Mouse (Mus musculus): ENCODE data around the gene Dupd1. TPM values are rescaled to one million over a fixed set of nuclear protein-coding genes. Genes with fewer than 3 reads are reported as not detected.

The Dupd1 gene
- polyA plus RNA-seq, 1 experiment from 2014 or later, result 0.16 TPM

DNA sequence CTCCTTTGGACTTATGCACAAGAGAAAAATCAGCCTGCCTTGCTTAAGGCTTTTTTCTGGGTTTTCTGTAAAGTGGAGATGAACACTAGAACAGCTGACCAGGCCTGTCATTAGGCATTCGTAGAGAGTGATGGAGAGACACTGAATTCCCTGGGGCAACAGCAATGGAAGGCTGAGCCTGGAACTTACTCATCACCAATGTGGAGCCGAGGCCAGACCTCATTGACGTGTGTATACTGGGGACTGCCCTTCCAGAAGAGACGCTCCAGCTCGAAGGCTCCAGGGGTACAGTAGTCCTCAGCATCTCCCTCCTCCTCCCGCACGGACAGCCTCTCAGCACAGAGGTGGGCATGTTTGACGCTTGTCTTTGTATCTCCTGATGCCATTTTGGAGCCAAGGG, 11.7 kb downstream of the Dupd1 start:
- H3K9me3 ChIP-seq (ENCODE audit: low read length), result no peaks in the 10 kb centered on the region
- no peak for DNase-seq (ENCODE audit: low spot score)
- no peak overlapping the region for H3K4me3 ChIP-seq (ENCODE audit: low read depth, low read length)
- H3K9ac ChIP-seq (replicated peaks; ENCODE audit: low read depth), result no peak overlapping the region
- peaks cover 9% of the 10 kb centered on the region; the same call in 1 of the 2 replicates for H3K4me1 ChIP-seq (ENCODE audit: insufficient read depth, low read depth, low read length)
- H3K36me3 ChIP-seq (ENCODE audit: insufficient read depth, low read length), result no peaks in the 10 kb centered on the region
- no peaks in the 10 kb centered on the region for H3K27me3 ChIP-seq (replicated peaks; ENCODE audit: insufficient read depth, low read length)
- no peak for ATAC-seq
- 85% methylated on average over 6 of the region's 8 CpGs for WGBS
- TF ChIP-seq CTCF (IDR thresholded peaks at IDR 0.05) (no peak), EP300 (IDR thresholded peaks at IDR 0.05) (no peak)
- no peak overlapping the region for H3K4me2 ChIP-seq (replicated peaks; ENCODE audit: low read depth, low read length)
- H3K27ac ChIP-seq (ENCODE audit: low read length), result no peak overlapping the region

DNA sequence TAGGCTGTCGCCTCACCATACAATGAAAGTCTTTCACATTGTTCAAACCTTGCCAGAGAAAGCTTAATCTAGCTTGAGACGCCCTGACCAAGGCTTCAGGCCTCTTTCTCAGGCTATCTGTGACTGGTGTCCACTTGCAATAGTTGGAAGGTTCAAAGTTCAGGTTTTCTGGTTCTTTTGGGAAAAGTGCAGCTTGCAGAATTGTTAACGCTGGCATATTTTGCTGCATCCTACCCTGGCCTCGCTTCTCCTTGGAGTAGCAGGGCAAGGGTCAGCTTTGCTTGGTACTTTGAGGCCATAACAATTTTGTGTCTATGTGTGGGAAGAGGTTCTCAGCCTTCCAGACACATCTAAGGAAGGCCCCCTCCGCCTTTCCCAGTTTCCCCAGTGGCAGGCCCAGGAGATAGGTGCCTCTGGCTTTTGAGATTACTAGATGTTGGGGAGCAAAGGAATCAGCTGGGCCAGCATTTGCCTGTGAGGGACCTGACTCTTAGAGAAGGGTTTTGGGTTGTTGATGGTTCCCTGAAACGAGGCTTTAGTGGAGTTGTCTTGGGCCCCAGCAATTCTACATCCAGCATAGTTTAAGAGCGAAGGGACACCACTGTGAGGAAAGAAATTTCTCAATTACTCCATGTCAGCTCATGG, 18.1 kb downstream of the Dupd1 start:
- Histone ChIP-seq H3K4me1 (ENCODE audit: insufficient read depth, low read depth, low read length) (no peaks in the 10 kb centered on the region), H3K36me3 (ENCODE audit: insufficient read depth, low read length) (no peaks in the 10 kb centered on the region), H3K27ac (ENCODE audit: low read length) (no peak overlapping the region), H3K4me2 (replicated peaks; ENCODE audit: low read depth, low read length) (no peak overlapping the region), H3K27me3 (replicated peaks; ENCODE audit: insufficient read depth, low read length) (no peaks in the 10 kb centered on the region), H3K4me3 (ENCODE audit: low read depth, low read length) (no peak overlapping the region), H3K9ac (replicated peaks; ENCODE audit: low read depth) (no peak overlapping the region), H3K9me3 (ENCODE audit: low read length) (no peaks in the 10 kb centered on the region)
- ATAC-seq (no peak), DNase-seq (ENCODE audit: low spot score) (no peak)
- WGBS, result 77% methylated on average over 7 of the region's 7 CpGs
- no peak for TF ChIP-seq CTCF (IDR thresholded peaks at IDR 0.05)
- no peak for TF ChIP-seq EP300 (IDR thresholded peaks at IDR 0.05)

DNA sequence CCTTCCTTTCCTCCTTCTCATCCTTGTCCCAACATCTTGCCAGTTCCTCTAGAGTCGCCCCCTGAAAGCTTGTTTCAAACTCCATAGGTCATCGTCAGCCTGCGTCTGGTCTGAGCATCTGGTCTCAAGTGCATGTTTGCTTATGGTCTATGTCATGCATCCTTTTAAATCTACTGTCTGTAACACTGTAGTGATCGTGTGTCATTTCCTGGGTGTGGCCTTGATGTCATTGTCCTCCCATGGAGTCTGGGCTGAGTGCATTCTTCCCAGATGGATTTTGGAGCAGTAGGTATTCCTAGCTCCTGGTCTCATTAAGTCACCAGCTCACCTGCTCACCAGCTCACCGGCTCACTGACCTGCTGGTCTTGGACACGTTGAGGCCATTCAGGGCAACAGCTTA, 19.4 kb downstream of the Dupd1 start:
- ATAC-seq, result peak; percentile 61
- Histone ChIP-seq H3K4me3 (ENCODE audit: low read depth, low read length) (no peak overlapping the region), H3K9me3 (ENCODE audit: low read length) (no peaks in the 10 kb centered on the region), H3K9ac (replicated peaks; ENCODE audit: low read depth) (no peak overlapping the region), H3K27me3 (replicated peaks; ENCODE audit: insufficient read depth, low read length) (no peaks in the 10 kb centered on the region), H3K36me3 (ENCODE audit: insufficient read depth, low read length) (no peaks in the 10 kb centered on the region), H3K4me2 (replicated peaks; ENCODE audit: low read depth, low read length) (no peak overlapping the region), H3K27ac (ENCODE audit: low read length) (no peak overlapping the region), H3K4me1 (ENCODE audit: insufficient read depth, low read depth, low read length) (no peaks in the 10 kb centered on the region)
- peak; percentile 37 for DNase-seq (ENCODE audit: low spot score)
- 63% methylated on average over 6 of the region's 6 CpGs for WGBS
- TF ChIP-seq CTCF (IDR thresholded peaks at IDR 0.05) (no peak), EP300 (IDR thresholded peaks at IDR 0.05) (no peak)

DNA sequence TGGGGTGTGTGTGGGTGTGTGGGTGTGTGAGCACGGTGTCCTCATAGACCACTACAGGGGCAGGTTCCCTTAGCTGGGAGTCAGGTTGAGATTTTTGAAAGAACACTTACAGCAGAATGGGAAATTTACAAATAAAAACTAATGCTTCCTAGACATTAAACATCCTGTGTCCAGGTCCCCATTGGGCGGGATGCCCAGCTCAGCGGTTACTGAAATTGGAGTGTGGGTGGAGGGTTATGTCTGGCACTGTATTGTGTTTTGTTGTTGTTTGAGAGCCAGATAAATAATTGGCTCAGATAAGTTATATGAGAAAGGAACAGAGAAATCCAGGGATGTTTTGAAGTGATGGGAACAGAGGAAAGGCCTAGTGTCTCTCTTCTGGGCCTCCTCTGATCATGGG, 23.3 kb downstream of the Dupd1 start:
- TF ChIP-seq EP300 (IDR thresholded peaks at IDR 0.05) (no peak), CTCF (IDR thresholded peaks at IDR 0.05) (no peak)
- Histone ChIP-seq H3K36me3 (ENCODE audit: insufficient read depth, low read length) (no peaks in the 10 kb centered on the region), H3K27ac (ENCODE audit: low read length) (no peak overlapping the region), H3K9me3 (ENCODE audit: low read length) (no peaks in the 10 kb centered on the region), H3K27me3 (replicated peaks; ENCODE audit: insufficient read depth, low read length) (no peaks in the 10 kb centered on the region), H3K9ac (replicated peaks; ENCODE audit: low read depth) (no peak overlapping the region), H3K4me3 (ENCODE audit: low read depth, low read length) (no peak overlapping the region), H3K4me1 (ENCODE audit: insufficient read depth, low read depth, low read length) (no peaks in the 10 kb centered on the region), H3K4me2 (replicated peaks; ENCODE audit: low read depth, low read length) (no peak overlapping the region)
- 54% methylated on average over 3 of the region's 3 CpGs for WGBS
- no peak for DNase-seq (ENCODE audit: low spot score)
- ATAC-seq, result peak; percentile 44

- DNase-seq (ENCODE audit: low spot score), result no peak
- 0 out of 2 replicates have a peak, but pooled peaks cover 3% of the 10 kb centered on the region for H3K27me3 ChIP-seq (replicated peaks; ENCODE audit: insufficient read depth, low read length)
- 14% methylated on average over 44 of the region's 49 CpGs for whole genome bisulfite sequencing
- H3K4me2 ChIP-seq (replicated peaks; ENCODE audit: low read depth, low read length), result peak overlapping the region; percentile 50
- H3K4me3 ChIP-seq (ENCODE audit: low read depth, low read length), result no peak overlapping the region
- H3K9me3 ChIP-seq (ENCODE audit: low read length), result no peaks in the 10 kb centered on the region
- H3K4me1 ChIP-seq (ENCODE audit: insufficient read depth, low read depth, low read length), result no peaks in the 10 kb centered on the region
- peak; percentile 43 for ATAC-seq
- no peak overlapping the region for H3K27ac ChIP-seq (ENCODE audit: low read length)
- no peak overlapping the region for H3K9ac ChIP-seq (replicated peaks; ENCODE audit: low read depth)
- TF ChIP-seq CTCF (IDR thresholded peaks at IDR 0.05), result no peak
- no peak for TF ChIP-seq EP300 (IDR thresholded peaks at IDR 0.05)
- no peaks in the 10 kb centered on the region for H3K36me3 ChIP-seq (ENCODE audit: insufficient read depth, low read length)
Observed at GRCm38 (mm10) chr14:21686376-21687279, 27.7 kb downstream of the Dupd1 start.

DNA sequence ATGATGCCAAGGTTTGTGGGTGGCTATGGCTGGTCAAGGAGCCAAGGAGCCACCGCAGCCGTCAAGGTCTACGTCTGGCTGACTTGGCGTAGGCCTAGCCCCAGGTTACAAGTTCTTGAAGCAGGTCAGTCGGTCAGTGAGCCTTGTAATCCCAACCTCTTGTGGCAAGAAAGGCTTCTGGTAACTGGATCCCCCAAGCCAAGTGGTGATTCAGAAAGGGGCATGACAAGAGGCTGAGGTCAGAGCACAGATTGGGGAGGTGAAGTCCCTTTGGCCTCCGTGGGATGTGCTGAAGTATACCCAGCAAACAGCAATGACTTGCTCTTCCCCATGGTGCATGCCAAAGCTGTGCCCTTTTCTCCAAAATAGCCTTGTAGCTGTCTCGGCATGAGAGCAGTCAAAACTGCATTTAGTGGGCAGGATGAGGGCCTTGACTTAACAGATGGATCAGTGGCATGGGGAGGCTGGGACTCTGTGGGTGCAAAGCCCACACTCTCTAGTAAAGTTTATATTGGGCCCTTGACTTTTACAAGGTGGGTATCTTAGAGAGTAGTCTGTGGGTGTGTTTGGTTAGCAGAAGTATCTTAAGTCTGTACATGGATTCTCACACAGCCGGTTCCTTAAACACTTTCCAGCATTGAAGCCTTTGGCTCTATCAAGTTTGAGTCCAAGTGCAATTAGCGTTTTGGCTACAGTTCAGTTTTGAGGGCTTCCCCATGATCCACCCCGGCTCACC, 28.8 kb downstream of the Dupd1 start:
- Histone ChIP-seq H3K27ac (ENCODE audit: low read length) (no peak overlapping the region), H3K27me3 (replicated peaks; ENCODE audit: insufficient read depth, low read length) (0 out of 2 replicates have a peak, but pooled peaks cover 3% of the 10 kb centered on the region), H3K9ac (replicated peaks; ENCODE audit: low read depth) (no peak overlapping the region), H3K4me2 (replicated peaks; ENCODE audit: low read depth, low read length) (no peak overlapping the region), H3K4me3 (ENCODE audit: low read depth, low read length) (no peak overlapping the region), H3K9me3 (ENCODE audit: low read length) (no peaks in the 10 kb centered on the region), H3K4me1 (ENCODE audit: insufficient read depth, low read depth, low read length) (no peaks in the 10 kb centered on the region), H3K36me3 (ENCODE audit: insufficient read depth, low read length) (no peaks in the 10 kb centered on the region)
- TF ChIP-seq CTCF (IDR thresholded peaks at IDR 0.05), result no peak
- TF ChIP-seq EP300 (IDR thresholded peaks at IDR 0.05), result no peak
- ATAC-seq (no peak), DNase-seq (ENCODE audit: low spot score) (no peak)
- WGBS, result 82% methylated on average over 10 of the region's 10 CpGs

Measured in lung, postnatal 0 days (tissue).